Mouse (Mus musculus) CD4-positive naive resting alpha-beta T cell, adult 57 days (primary cell): ENCODE data around the gene Vmn1r120. TPM values are rescaled to one million over a fixed set of nuclear protein-coding genes. Genes with fewer than 3 reads are reported as not detected.

Source experiments
- total RNA-seq: library from RNA; stranded (reverse); gene quantifications from one replicate; pipeline ENCODE4 v1.2.4, GENCODE M21; 2023

Vmn1r120 gene
- total RNA-seq = not detected

DNA sequence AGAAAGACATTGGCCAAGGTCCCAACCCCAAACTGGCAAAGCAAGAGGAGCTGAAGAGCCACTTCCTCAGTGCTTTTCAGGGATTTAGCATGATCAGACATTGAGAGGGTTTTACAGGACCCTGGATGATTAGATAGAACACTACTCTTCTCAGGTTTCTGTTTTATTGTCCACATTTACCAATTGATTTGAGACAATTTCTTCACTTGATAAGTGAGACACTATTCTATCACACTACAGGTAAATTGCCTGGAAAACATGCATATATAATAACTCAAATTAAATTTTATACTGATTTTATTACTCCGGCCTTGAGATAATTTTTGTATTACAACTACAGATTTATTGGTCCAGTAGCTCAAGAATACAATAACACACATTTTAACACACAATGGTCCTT lies at the start of gene Vmn1r120:
Vmn1r120 (minus strand) TSS at position 101 of the 400 bp plus-strand sequence.

DNA sequence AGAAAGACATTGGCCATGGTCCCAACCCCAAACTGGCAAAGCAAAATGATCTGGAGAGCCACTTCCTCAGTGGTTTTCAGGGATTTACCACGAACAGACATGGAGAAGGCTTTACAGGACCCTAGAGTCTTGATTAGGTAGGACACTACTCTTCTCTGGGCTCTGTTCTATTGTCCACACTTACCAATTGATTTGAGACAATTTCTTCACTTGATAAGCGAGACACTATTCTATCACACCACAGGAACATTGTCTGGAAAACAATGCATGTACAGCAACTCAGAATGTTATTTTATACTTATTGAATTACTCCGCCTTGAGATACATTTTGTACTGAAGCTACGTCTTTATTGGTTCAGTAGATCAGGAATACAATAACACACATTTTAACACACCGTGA lies 44.8 kb upstream of the Vmn1r120 start, which contains the start of gene Vmn1r121:
Vmn1r121 (minus strand) TSS at position 101 of the 400 bp plus-strand sequence.

DNA sequence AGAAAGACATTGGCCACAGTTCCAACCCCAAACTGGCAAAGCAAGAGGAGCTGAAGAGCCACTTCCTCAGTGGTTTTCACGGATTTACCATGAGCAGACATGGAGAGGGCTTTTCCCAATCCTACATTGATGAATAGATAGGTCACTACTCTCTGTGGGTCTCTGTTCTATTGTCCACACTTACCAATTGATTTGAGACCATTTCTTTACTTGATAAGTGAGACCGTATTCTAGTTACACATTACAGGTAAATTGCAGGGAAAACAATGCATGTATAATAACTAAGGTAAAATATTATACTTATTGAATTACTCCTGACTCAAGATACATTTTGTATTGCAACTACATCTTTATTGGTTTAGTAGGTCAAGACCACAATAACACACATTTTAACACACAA lies 41.2 kb downstream of the Vmn1r120 start, which contains the start of gene Vmn1r119:
Vmn1r119 (minus strand) TSS at position 101 of the 400 bp plus-strand sequence.

Other genes with a start within 250 kb of the Vmn1r120 start
- not detected for gene Vmn1r114, start 241.6 kb downstream of the Vmn1r120 start, total RNA-seq
- not detected for gene Vmn1r115, start 208.8 kb downstream of the Vmn1r120 start, total RNA-seq
- gene Vmn1r116, start 181.5 kb downstream of the Vmn1r120 start, total RNA-seq = not detected
- gene Vmn1r117, start 169.7 kb downstream of the Vmn1r120 start, total RNA-seq = not detected
- gene Vmn1r118, start 141.4 kb downstream of the Vmn1r120 start, total RNA-seq = not detected
- gene Vmn1r119, start 41.3 kb downstream of the Vmn1r120 start, total RNA-seq = not detected
- not detected for gene Vmn1r121, start 44.7 kb upstream of the Vmn1r120 start, total RNA-seq
- gene Vmn1r122, start 80.3 kb upstream of the Vmn1r120 start, total RNA-seq = not detected
- gene Vmn1r123, start 108.4 kb upstream of the Vmn1r120 start, total RNA-seq = not detected
- not detected for gene Gm5157, start 136.6 kb upstream of the Vmn1r120 start, total RNA-seq
- gene Vmn1r124, start 206.8 kb upstream of the Vmn1r120 start, total RNA-seq = not detected
- gene Vmn1r125, start 218.4 kb upstream of the Vmn1r120 start, total RNA-seq = not detected
- gene Vmn1r126, start 247.7 kb upstream of the Vmn1r120 start, total RNA-seq = not detected